Mouse (Mus musculus) heart, postnatal 4 days (tissue): ENCODE measurements around the gene Antxrl. TPM values are rescaled to one million over a fixed set of nuclear protein-coding genes. Genes with fewer than 3 reads are reported as not detected.

Experiments
- DNase-seq: peaks from one replicate; pipeline ENCODE4 v3.0.0; 2021
- total RNA-seq, 2 experiments: library from RNA; stranded (reverse); gene quantifications; 2 replicates each; pipeline ENCODE4 v1.2.3; 2021

The Antxrl gene
- total RNA-seq, 2 experiments from 2014 or later, result not detected

- DNase-seq, result peak; percentile 83
These were observed 52.4 kb downstream of the Antxrl start for GRCm38 (mm10) chr14:34104892-34105291.

GRCm38 (mm10) chr14:34106389-34107062 is 54.0 kb downstream of the Antxrl start:
- peak; percentile 65 for DNase-seq

GRCm38 (mm10) chr14:34107594-34107993 is 55.1 kb downstream of the Antxrl start:
- no peak for DNase-seq

- DNase-seq, result no peak
These were observed 61.8 kb downstream of the Antxrl start for GRCm38 (mm10) chr14:34114311-34114710.

- no peak for DNase-seq
These were observed 66.7 kb downstream of the Antxrl start for GRCm38 (mm10) chr14:34119046-34119723.

- no peak for DNase-seq
These were observed 67.8 kb downstream of the Antxrl start for GRCm38 (mm10) chr14:34120016-34120910.

- DNase-seq, result no peak
These were observed 68.4 kb downstream of the Antxrl start for GRCm38 (mm10) chr14:34120923-34121351.

GRCm38 (mm10) chr14:34121691-34122090 is 69.2 kb downstream of the Antxrl start:
- no peak for DNase-seq

Other genes starting within 250 kb of the Antxrl start
- 1 to 10 TPM; 1.7 to 1.9 TPM for gene Gdf10, start 129.1 kb upstream of the Antxrl start, total RNA-seq
- under 1 TPM; 0.17 to 0.32 TPM for gene Gdf2, start 111.7 kb upstream of the Antxrl start, total RNA-seq
- not detected for gene Rbp3, start 98.7 kb upstream of the Antxrl start, total RNA-seq
- not detected for gene Zfp488, start 73.9 kb upstream of the Antxrl start, total RNA-seq
- gene Gm30083, start 37.5 kb upstream of the Antxrl start, total RNA-seq, result not detected
- under 1 TPM in 1 of 2 experiments, not detected in 1; 0.14 TPM for gene Gm5460, start 35.9 kb upstream of the Antxrl start, total RNA-seq
- gene Anxa8, start 33.3 kb downstream of the Antxrl start, total RNA-seq, result 1 to 10 TPM; 2.1 to 3.3 TPM
- not detected for gene A630023A22Rik, start 50.0 kb downstream of the Antxrl start, total RNA-seq
- gene Npy4r, start 99.8 kb downstream of the Antxrl start, total RNA-seq, result not detected
- under 1 TPM; 0.25 to 0.29 TPM for gene Gprin2, start 148.9 kb downstream of the Antxrl start, total RNA-seq
- gene Syt15, start 166.9 kb downstream of the Antxrl start, total RNA-seq, result 1 to 10 TPM; 1.1 to 1.2 TPM